10 mouse cellular contexts compared by ENCODE assay signal in the genomic region with DNA sequence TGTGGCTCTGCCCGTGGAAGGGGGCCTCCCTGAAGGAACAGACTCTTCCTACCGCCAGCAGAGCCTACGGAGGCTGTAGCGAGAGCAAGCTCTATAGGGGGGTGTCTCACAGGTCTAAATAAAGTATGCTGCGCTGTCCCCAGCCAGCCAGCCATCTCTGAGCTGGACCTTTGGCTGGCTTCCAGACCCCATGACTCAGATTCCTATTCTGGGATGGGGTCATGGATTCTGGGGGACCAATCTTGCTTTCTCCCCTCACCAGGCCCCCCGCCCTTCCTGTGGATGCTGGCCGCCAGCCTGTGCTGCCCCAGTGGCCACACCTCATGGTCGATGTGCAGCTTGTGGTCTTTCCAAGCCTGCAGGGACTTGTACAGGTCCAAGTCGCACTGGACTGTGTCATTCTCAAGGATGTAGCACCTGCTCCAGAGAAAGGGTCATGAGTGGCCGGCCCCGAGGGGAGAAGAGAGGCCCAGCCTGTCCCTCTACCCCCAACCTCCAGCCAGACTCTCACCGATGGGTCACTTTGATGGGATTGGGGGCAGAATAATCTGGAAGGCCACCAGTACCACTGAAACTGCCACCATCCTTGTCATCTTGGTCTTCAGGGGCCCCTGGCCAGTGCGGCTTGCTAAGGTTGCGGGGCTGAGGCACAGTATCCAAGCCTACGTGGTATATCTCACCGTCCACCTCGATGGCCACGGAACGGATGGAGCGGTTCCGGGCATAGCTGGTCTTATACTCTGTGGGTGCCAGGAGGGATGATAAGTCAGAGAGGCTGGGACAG.
DNase-seq lines count a peak whose midpoint lies in the region; ATAC-seq lines count a peak whose summit lies in the region.
"Had no signal": no experiment of that assay in that cellular context is flagged by ENCODE, and none has a peak within 500 bp of the region (broad histone marks: within the 10 kb centered on the region; RNA-seq: fewer than 3 reads in every experiment).

No protein-coding gene starts in this region.

- no peak overlapping the region for H3K4me3 ChIP-seq in midbrain, embryonic 13.5 days (replicated peaks)
- H3K4me3 ChIP-seq in midbrain, embryonic 10.5 days, result no peak overlapping the region
- H3K4me3 ChIP-seq in heart, embryonic 13.5 days, result peak overlapping the region; percentile 50
- no peak overlapping the region for H3K4me3 ChIP-seq in hindbrain, embryonic 13.5 days

- ATAC-seq in midbrain, embryonic 13.5 days, result no peak
- peak; percentile 58; the same call in 1 of the 2 replicates for ATAC-seq in heart, embryonic 13.5 days (ENCODE audit: extremely low read depth, insufficient number of reproducible peaks, low FRiP score, low TSS enrichment)
- no peak for ATAC-seq in hindbrain, embryonic 13.5 days (ENCODE audit: low FRiP score)
- no peak for ATAC-seq in erythroid progenitor cell, adult 5-6 weeks (replicated peaks; ENCODE audit: low FRiP score, poor library complexity, severe bottlenecking)

- H3K27ac ChIP-seq in midbrain, embryonic 13.5 days, result no peak overlapping the region
- H3K27ac ChIP-seq in midbrain, embryonic 10.5 days (replicated peaks), result no peak overlapping the region
- peak overlapping the region; percentile 99 for H3K27ac ChIP-seq in heart, embryonic 13.5 days (replicated peaks)
- no peak overlapping the region for H3K27ac ChIP-seq in hindbrain, embryonic 13.5 days

- H3K27me3 ChIP-seq in midbrain, embryonic 13.5 days, result no peaks in the 10 kb centered on the region
- H3K27me3 ChIP-seq in midbrain, embryonic 10.5 days (ENCODE audit: low read depth, poor library complexity, severe bottlenecking), result no peaks in the 10 kb centered on the region
- no peaks in the 10 kb centered on the region for H3K27me3 ChIP-seq in heart, embryonic 13.5 days (replicated peaks)
- no peaks in the 10 kb centered on the region for H3K27me3 ChIP-seq in hindbrain, embryonic 13.5 days

- H3K4me1 ChIP-seq in midbrain, embryonic 13.5 days (replicated peaks), result peaks cover 14% of the 10 kb centered on the region
- H3K4me1 ChIP-seq in midbrain, embryonic 10.5 days, result peaks cover 18% of the 10 kb centered on the region
- peaks cover 49% of the 10 kb centered on the region for H3K4me1 ChIP-seq in heart, embryonic 13.5 days
- H3K4me1 ChIP-seq in hindbrain, embryonic 13.5 days (replicated peaks), result peaks cover 22% of the 10 kb centered on the region

- H3K9me3 ChIP-seq in midbrain, embryonic 13.5 days, result no peaks in the 10 kb centered on the region
- H3K9me3 ChIP-seq in midbrain, embryonic 10.5 days (replicated peaks), result no peaks in the 10 kb centered on the region
- H3K9me3 ChIP-seq in heart, embryonic 13.5 days, result no peaks in the 10 kb centered on the region
- H3K9me3 ChIP-seq in hindbrain, embryonic 13.5 days, result no peaks in the 10 kb centered on the region
- H3K9me3 ChIP-seq: G1E had no signal

- peak overlapping the region; percentile 16; the same call in 1 of the 2 replicates for H3K9ac ChIP-seq in midbrain, embryonic 13.5 days (replicated peaks)
- H3K9ac ChIP-seq in heart, embryonic 13.5 days, result peak overlapping the region; percentile 84
- no peak overlapping the region for H3K9ac ChIP-seq in hindbrain, embryonic 13.5 days
- H3K9ac ChIP-seq: forebrain, postnatal 0 days had no signal

- WGBS in midbrain, embryonic 13.5 days, result 87% methylated on average over 21 of the region's 21 CpGs
- WGBS in midbrain, embryonic 10.5 days, result 93% methylated on average over 21 of the region's 21 CpGs
- 53% methylated on average over 21 of the region's 21 CpGs for WGBS in heart, embryonic 13.5 days
- 86% methylated on average over 21 of the region's 21 CpGs for WGBS in hindbrain, embryonic 13.5 days

- no peak for DNase-seq in midbrain, embryonic 10.5 days (ENCODE audit: low spot score)
- DNase-seq in kidney, postnatal 4 days, result peak; percentile 69 to 78
- DNase-seq in urinary bladder, postnatal 25 days (ENCODE audit: low spot score), result peak; percentile 42
- no peak for DNase-seq in natural killer cell, adult 2 months (ENCODE audit: low spot score in 2 of 2)
- DNase-seq: forebrain, postnatal 0 days had no signal

- H3K36me3 ChIP-seq in midbrain, embryonic 13.5 days, result peaks cover 14% of the 10 kb centered on the region; the same call in 1 of the 2 replicates
- H3K36me3 ChIP-seq in midbrain, embryonic 10.5 days, result peaks cover 70% of the 10 kb centered on the region
- peaks cover 69% of the 10 kb centered on the region for H3K36me3 ChIP-seq in heart, embryonic 13.5 days
- H3K36me3 ChIP-seq in hindbrain, embryonic 13.5 days, result peaks cover 46% of the 10 kb centered on the region
- H3K36me3 ChIP-seq: G1E had no signal

- H3K4me2 ChIP-seq in midbrain, embryonic 13.5 days (replicated peaks), result no peak overlapping the region
- peak overlapping the region; percentile 68 for H3K4me2 ChIP-seq in heart, embryonic 13.5 days
- no peak overlapping the region for H3K4me2 ChIP-seq in hindbrain, embryonic 13.5 days

Comparison
In these comparisons a context has a peak if more than half of its experiments do, and no peak if none do; other contexts are left out.
1. DNase-seq: peak in kidney, postnatal 4 days (2 of 2) and urinary bladder, postnatal 25 days (single experiment); none in midbrain, embryonic 10.5 days (single experiment) and natural killer cell, adult 2 months (0 of 2).